Mouse (Mus musculus): ENCODE measurements around the gene Ddx46.

- TF ChIP-seq CTCF (IDR thresholded peaks at IDR 0.05; ENCODE audit: low read depth, low read length) (peak; percentile 16; the same call in 1 of the 2 replicates), POLR2A (IDR thresholded peaks at IDR 0.05; ENCODE audit: extremely low read depth, insufficient read depth, low read length) (no peak)
These were observed 91.8 kb downstream of the Ddx46 start for GRCm38 (mm10) chr13:55726598-55727119.

Data from liver, adult 2 months (tissue).